Comparison of ENCODE assay signal across 9 mouse cellular contexts in genomic region chr14:121164866-121165265, GRCm38 (mm10).
DNase-seq lines count a peak whose midpoint lies in the region; ATAC-seq and TF ChIP-seq lines count a peak whose summit lies in the region.
"Had no signal": no experiment of that assay in that cellular context is flagged by ENCODE, and none has a peak within 500 bp of the region (broad histone marks: within the 10 kb centered on the region; RNA-seq: fewer than 3 reads in every experiment).

No protein-coding gene starts in this region.

- TF ChIP-seq POLR2A in cortical plate, adult 2 months (IDR thresholded peaks at IDR 0.05; ENCODE audit: extremely low read depth, insufficient read depth, low read length) = no peak

- no peaks in the 10 kb centered on the region; the same call in 1 of the 2 replicates for H3K4me1 ChIP-seq in lung, embryonic 15.5 days
- peaks cover 16% of the 10 kb centered on the region for H3K4me1 ChIP-seq in cortical plate, adult 2 months (ENCODE audit: control insufficient read depth, insufficient read depth, low read length)

- H3K9me3 ChIP-seq in lung, embryonic 15.5 days = no peaks in the 10 kb centered on the region

- H3K9ac ChIP-seq in lung, embryonic 15.5 days = no peak overlapping the region

- peak overlapping the region; percentile 43 for H3K27ac ChIP-seq in lung, embryonic 15.5 days
- H3K27ac ChIP-seq in cortical plate, adult 2 months (ENCODE audit: insufficient read depth, low read length) = peak overlapping the region; percentile 86

- H3K27me3 ChIP-seq in lung, embryonic 15.5 days = no peaks in the 10 kb centered on the region

- peak; percentile 5 for DNase-seq in heart, adult 8-10 months (ENCODE audit: low spot score)
- no peak for DNase-seq in heart, postnatal 4 days
- DNase-seq in lung, postnatal 14 days = no peak
- no peak for DNase-seq in adrenal gland, adult (ENCODE audit: inconsistent age in 2 of 2, low spot score in 1 of 2)
- no peak for DNase-seq in urinary bladder, postnatal 14 days (ENCODE audit: low spot score)
- DNase-seq: gastrocnemius, postnatal 25 days had no signal

- H3K36me3 ChIP-seq in lung, embryonic 15.5 days = no peaks in the 10 kb centered on the region

- no peak for TF ChIP-seq CTCF in cortical plate, adult 2 months (IDR thresholded peaks at IDR 0.05; ENCODE audit: extremely low read depth, insufficient read depth, low read length)

- WGBS in lung, embryonic 15.5 days = 70% methylated on average over 1 of the region's 1 CpGs

- no peak overlapping the region for H3K4me3 ChIP-seq in lung, embryonic 15.5 days
- no peak overlapping the region for H3K4me3 ChIP-seq in cortical plate, adult 2 months (ENCODE audit: insufficient read depth, low read length)

- ATAC-seq in lung, embryonic 15.5 days (ENCODE audit: borderline replicate concordance, extremely low read depth, low FRiP score, low TSS enrichment) = no peak
- ATAC-seq in megakaryocyte progenitor cell, adult 5-6 weeks (replicated peaks; ENCODE audit: poor library complexity) = peak; percentile 44

- H3K4me2 ChIP-seq in lung, embryonic 15.5 days = no peak overlapping the region
